ENCODE assay signal across 13 mouse cellular contexts in genomic region chr8:120403606-120404269, GRCm38 (mm10).
DNase-seq lines count a peak whose midpoint lies in the region; ATAC-seq and TF ChIP-seq lines count a peak whose summit lies in the region.
"Had no signal": no experiment of that assay in that cellular context is flagged by ENCODE, and none has a peak within 500 bp of the region (broad histone marks: within the 10 kb centered on the region; RNA-seq: fewer than 3 reads in every experiment).

No protein-coding gene starts in this region.

- no peak overlapping the region for H3K4me2 ChIP-seq in forebrain, embryonic 13.5 days
- no peak overlapping the region for H3K4me2 ChIP-seq in forebrain, embryonic 11.5 days (ENCODE audit: low read depth, low read length, severe bottlenecking)
- no peak overlapping the region for H3K4me2 ChIP-seq in intestine, postnatal 0 days (replicated peaks; ENCODE audit: low read depth)
- H3K4me2 ChIP-seq: embryonic facial prominence, embryonic 15.5 days; hindbrain, embryonic 13.5 days; liver, embryonic 15.5 days; midbrain, embryonic 13.5 days had no signal

- H3K4me3 ChIP-seq in forebrain, embryonic 13.5 days = no peak overlapping the region
- H3K4me3 ChIP-seq in forebrain, embryonic 11.5 days (ENCODE audit: low read depth, low read length) = no peak overlapping the region
- H3K4me3 ChIP-seq in megakaryocyte, embryonic 14.5 days (replicated peaks) = peak overlapping the region; percentile 40
- no peak overlapping the region for H3K4me3 ChIP-seq in intestine, postnatal 0 days (ENCODE audit: low read depth, low read length)
- H3K4me3 ChIP-seq: embryonic facial prominence, embryonic 15.5 days; hindbrain, embryonic 13.5 days; liver, embryonic 15.5 days; midbrain, embryonic 13.5 days had no signal

- no peak overlapping the region for H3K9ac ChIP-seq in forebrain, embryonic 13.5 days
- H3K9ac ChIP-seq in forebrain, embryonic 11.5 days (ENCODE audit: low read length) = no peak overlapping the region
- no peak overlapping the region for H3K9ac ChIP-seq in intestine, postnatal 0 days (ENCODE audit: low read depth, low read length)
- H3K9ac ChIP-seq: embryonic facial prominence, embryonic 15.5 days; hindbrain, embryonic 13.5 days; liver, embryonic 15.5 days; midbrain, embryonic 13.5 days had no signal

- 0 out of 2 replicates have a peak, but pooled peaks cover 7% of the 10 kb centered on the region for H3K27me3 ChIP-seq in forebrain, embryonic 13.5 days
- H3K27me3 ChIP-seq in forebrain, embryonic 11.5 days (ENCODE audit: control insufficient read depth, insufficient read depth, low read length) = no peaks in the 10 kb centered on the region; the same call in 1 of the 2 replicates
- no peaks in the 10 kb centered on the region for H3K27me3 ChIP-seq in megakaryocyte, embryonic 14.5 days (replicated peaks)
- H3K27me3 ChIP-seq in intestine, postnatal 0 days (replicated peaks; ENCODE audit: control insufficient read depth, insufficient read depth, low read length) = no peaks in the 10 kb centered on the region
- H3K27me3 ChIP-seq: embryonic facial prominence, embryonic 15.5 days; hindbrain, embryonic 13.5 days had no signal

- WGBS in forebrain, embryonic 13.5 days = 78% methylated on average over 7 of the region's 7 CpGs
- 84% methylated on average over 7 of the region's 7 CpGs for WGBS in forebrain, embryonic 11.5 days
- WGBS in intestine, postnatal 0 days = 83% methylated on average over 7 of the region's 7 CpGs

- peak overlapping the region; percentile 78; the same call in 1 of the 2 replicates for H3K27ac ChIP-seq in forebrain, embryonic 13.5 days
- H3K27ac ChIP-seq in forebrain, embryonic 11.5 days (ENCODE audit: low read depth, low read length) = no peak overlapping the region
- no peak overlapping the region for H3K27ac ChIP-seq in intestine, postnatal 0 days (ENCODE audit: low read depth, low read length)
- H3K27ac ChIP-seq: embryonic facial prominence, embryonic 15.5 days; liver, embryonic 15.5 days; midbrain, embryonic 13.5 days had no signal

- no peaks in the 10 kb centered on the region for H3K9me3 ChIP-seq in forebrain, embryonic 13.5 days (replicated peaks)
- H3K9me3 ChIP-seq in forebrain, embryonic 11.5 days (ENCODE audit: control insufficient read depth, low read length) = no peaks in the 10 kb centered on the region
- no peaks in the 10 kb centered on the region for H3K9me3 ChIP-seq in megakaryocyte, embryonic 14.5 days
- H3K9me3 ChIP-seq in intestine, postnatal 0 days (ENCODE audit: control insufficient read depth) = no peaks in the 10 kb centered on the region
- H3K9me3 ChIP-seq: embryonic facial prominence, embryonic 15.5 days; G1E; hindbrain, embryonic 13.5 days; liver, embryonic 15.5 days; midbrain, embryonic 13.5 days had no signal

- no peak for DNase-seq in forebrain, embryonic 11.5 days (ENCODE audit: low spot score)
- DNase-seq in CD8-positive naive resting alpha-beta T cell, adult 2 months (ENCODE audit: low read depth in 2 of 2, low spot score in 2 of 2) = peak; percentile 8 to 26
- DNase-seq in retina, embryonic 14.5 days (ENCODE audit: low spot score) = no peak

- TF ChIP-seq CTCF in intestine, postnatal 0 days (IDR thresholded peaks at IDR 0.05; ENCODE audit: low read depth) = no peak

- no peak for ATAC-seq in forebrain, embryonic 13.5 days
- no peak for ATAC-seq in forebrain, embryonic 11.5 days (replicated peaks; ENCODE audit: low FRiP score)
- no peak for ATAC-seq in megakaryocyte, adult 5-6 weeks (ENCODE audit: poor library complexity, severe bottlenecking)
- 0 out of 2 replicates have a peak, but pooled peaks have one; percentile 7 for ATAC-seq in megakaryocyte progenitor cell, adult 5-6 weeks (replicated peaks; ENCODE audit: poor library complexity)
- ATAC-seq in intestine, postnatal 0 days = no peak
- ATAC-seq: midbrain, embryonic 13.5 days had no signal

- H3K4me1 ChIP-seq in forebrain, embryonic 13.5 days = peaks cover 65% of the 10 kb centered on the region
- H3K4me1 ChIP-seq in forebrain, embryonic 11.5 days (replicated peaks; ENCODE audit: control insufficient read depth, insufficient read depth, low read length) = peaks cover 24% of the 10 kb centered on the region
- H3K4me1 ChIP-seq in megakaryocyte, embryonic 14.5 days = peaks cover 92% of the 10 kb centered on the region
- peaks cover 9% of the 10 kb centered on the region for H3K4me1 ChIP-seq in intestine, postnatal 0 days (replicated peaks; ENCODE audit: control insufficient read depth, insufficient read depth, low read length)

- H3K36me3 ChIP-seq in forebrain, embryonic 13.5 days (ENCODE audit: poor library complexity, severe bottlenecking) = no peaks in the 10 kb centered on the region
- no peaks in the 10 kb centered on the region for H3K36me3 ChIP-seq in forebrain, embryonic 11.5 days (ENCODE audit: control insufficient read depth, insufficient read depth, low read length)
- H3K36me3 ChIP-seq in megakaryocyte, embryonic 14.5 days (replicated peaks; ENCODE audit: low read length) = no peaks in the 10 kb centered on the region
- H3K36me3 ChIP-seq in intestine, postnatal 0 days (ENCODE audit: control insufficient read depth, insufficient read depth) = no peaks in the 10 kb centered on the region
- H3K36me3 ChIP-seq: embryonic facial prominence, embryonic 15.5 days; G1E; hindbrain, embryonic 13.5 days; liver, embryonic 15.5 days; midbrain, embryonic 13.5 days had no signal

Comparison
In these comparisons a context has a peak if more than half of its experiments do, and no peak if none do; other contexts are left out.
1. DNase-seq: peak in CD8-positive naive resting alpha-beta T cell, adult 2 months (2 of 2); none in forebrain, embryonic 11.5 days (single experiment) and retina, embryonic 14.5 days (single experiment).